Mouse (Mus musculus) liver, embryonic 16.5 days (tissue): Measurements from ENCODE around the gene Plekhh3. TPM values are rescaled to one million over a fixed set of nuclear protein-coding genes. Genes with fewer than 3 reads are reported as not detected.

ENCODE experiments used
- ATAC-seq: fragments of 200-750 bp; cut with Nextera tagmentation; 2 replicates; pipeline ENCODE4 v1.8.0; 2017; ENCODE audit warnings: low read depth, mild to moderate bottlenecking, moderate number of reproducible peaks, moderate library complexity
- H3K27ac ChIP-seq: fragments of 300-500 bp; sonication (generic); 2 replicates; pipeline ENCODE4 v1.5.1; 2014; ENCODE audit warnings: mild to moderate bottlenecking, low read length
- H3K27me3 ChIP-seq: fragments of 300-500 bp; sonication (generic); 2 replicates; pipeline ENCODE4 v1.6.1; 2014; ENCODE audit warnings: low read depth, low read length, mixed read lengths; ENCODE audit not compliant: control insufficient read depth, insufficient read depth
- H3K36me3 ChIP-seq: fragments of 300-500 bp; sonication (generic); 2 replicates; pipeline ENCODE4 v1.6.1; 2014; ENCODE audit warnings: mild to moderate bottlenecking; ENCODE audit not compliant: control insufficient read depth, insufficient read depth
- H3K4me1 ChIP-seq: fragments of 300-500 bp; sonication (generic); 2 replicates; pipeline ENCODE4 v1.6.1; 2014; ENCODE audit warnings: low read depth, low read length, mixed read lengths; ENCODE audit not compliant: control insufficient read depth
- H3K4me2 ChIP-seq: fragments of 300-500 bp; sonication (generic); 2 replicates; pipeline ENCODE4 v1.6.1; 2014; ENCODE audit warnings: low read depth, low read length, mixed read lengths
- H3K4me3 ChIP-seq: fragments of 300-500 bp; sonication (generic); 2 replicates; pipeline ENCODE4 v1.5.1; 2014; ENCODE audit warnings: low read depth, mild to moderate bottlenecking, low read length
- H3K9ac ChIP-seq: fragments of 300-500 bp; sonication (generic); 2 replicates; pipeline ENCODE4 v1.6.1; 2014; ENCODE audit warnings: low read depth, low read length
- H3K9me3 ChIP-seq: fragments of 300-500 bp; sonication (generic); replicated peaks from 2 replicates; pipeline ENCODE4 v1.6.1; 2016; ENCODE audit warnings: low read length; ENCODE audit not compliant: control insufficient read depth
- WGBS: fragments of 180-500 bp; shearing (Covaris S2); extraction: QIAGEN DNeasy Blood & Tissue Kit; methylation state at CpG from one replicate; pipeline ENCODE4 v1.1.7; 2014; ENCODE audit not compliant: insufficient replicate concordance; 5-methylcytosine and 5-hydroxymethylcytosine counted together
- polyA plus RNA-seq: library from polyadenylated mRNA; unstranded; fragments of >200 nt; fragmentation: Nextera tagmentation; extraction: Ambion mirVana; gene quantifications from 2 replicates; pipeline ENCODE4 v1.2.1, GENCODE M21; 2015

Plekhh3 gene
- polyA plus RNA-seq, 1 experiment from 2014 or later = 1.7 TPM

GRCm38 (mm10) chr11:101149178-101150105, 21.7 kb downstream of the Plekhh3 start:
- Histone ChIP-seq H3K36me3 (no peaks in the 10 kb centered on the region), H3K4me2 (no peak overlapping the region), H3K4me3 (no peak overlapping the region), H3K9ac (no peak overlapping the region), H3K27ac (no peak overlapping the region), H3K4me1 (no peaks in the 10 kb centered on the region), H3K9me3 (no peaks in the 10 kb centered on the region), H3K27me3 (no peaks in the 10 kb centered on the region; the same call in 1 of the 2 replicates)
- ATAC-seq = no peak
- WGBS = 55% methylated on average over 9 of the region's 9 CpGs

- Histone ChIP-seq H3K9ac (no peak overlapping the region), H3K4me1 (peaks cover 2% of the 10 kb centered on the region; the same call in 1 of the 2 replicates), H3K4me2 (no peak overlapping the region), H3K27ac (no peak overlapping the region), H3K36me3 (no peaks in the 10 kb centered on the region), H3K9me3 (no peaks in the 10 kb centered on the region), H3K4me3 (no peak overlapping the region), H3K27me3 (peaks cover 1% of the 10 kb centered on the region)
- ATAC-seq = no peak
- 60% methylated on average over 10 of the region's 10 CpGs for WGBS
Measured at GRCm38 (mm10) chr11:101148751-101149150, 22.4 kb downstream of the Plekhh3 start.

GRCm38 (mm10) chr11:101146377-101146776, 24.8 kb downstream of the Plekhh3 start:
- ATAC-seq = no peak
- H3K4me3 ChIP-seq = no peak overlapping the region
- WGBS = 45% methylated on average over 10 of the region's 10 CpGs
- H3K27ac ChIP-seq = no peak overlapping the region
- no peaks in the 10 kb centered on the region for H3K9me3 ChIP-seq
- peaks cover 3% of the 10 kb centered on the region; the same call in 1 of the 2 replicates for H3K4me1 ChIP-seq
- no peak overlapping the region for H3K9ac ChIP-seq
- H3K4me2 ChIP-seq = no peak overlapping the region
- H3K27me3 ChIP-seq = peaks cover 3% of the 10 kb centered on the region
- H3K36me3 ChIP-seq = no peaks in the 10 kb centered on the region

- H3K4me2 ChIP-seq = peak overlapping the region; percentile 49
- 16% methylated on average over 18 of the region's 19 CpGs for WGBS
- no peaks in the 10 kb centered on the region for H3K9me3 ChIP-seq
- no peaks in the 10 kb centered on the region for H3K36me3 ChIP-seq
- H3K27ac ChIP-seq = no peak overlapping the region
- peaks cover 3% of the 10 kb centered on the region; the same call in 1 of the 2 replicates for H3K4me1 ChIP-seq
- H3K27me3 ChIP-seq = peaks cover 28% of the 10 kb centered on the region
- H3K9ac ChIP-seq = no peak overlapping the region
- peak overlapping the region; percentile 40 for H3K4me3 ChIP-seq
- no peak for ATAC-seq
Measured at GRCm38 (mm10) chr11:101143338-101144225, 27.6 kb downstream of the Plekhh3 start.

- 76% methylated on average over 10 of the region's 10 CpGs for WGBS
- H3K4me3 ChIP-seq = no peak overlapping the region
- no peaks in the 10 kb centered on the region for H3K36me3 ChIP-seq
- H3K9ac ChIP-seq = no peak overlapping the region
- no peak for ATAC-seq
- H3K27me3 ChIP-seq = peaks cover 28% of the 10 kb centered on the region
- H3K9me3 ChIP-seq = no peaks in the 10 kb centered on the region
- no peak overlapping the region for H3K4me2 ChIP-seq
- peaks cover 3% of the 10 kb centered on the region; the same call in 1 of the 2 replicates for H3K4me1 ChIP-seq
- H3K27ac ChIP-seq = no peak overlapping the region
Measured at GRCm38 (mm10) chr11:101142215-101142967, 28.8 kb downstream of the Plekhh3 start.

GRCm38 (mm10) chr11:101141088-101141487, 30.1 kb downstream of the Plekhh3 start:
- Histone ChIP-seq H3K27ac (no peak overlapping the region), H3K4me3 (no peak overlapping the region), H3K4me1 (peaks cover 3% of the 10 kb centered on the region; the same call in 1 of the 2 replicates), H3K9ac (no peak overlapping the region), H3K4me2 (no peak overlapping the region), H3K9me3 (no peaks in the 10 kb centered on the region), H3K27me3 (peaks cover 28% of the 10 kb centered on the region), H3K36me3 (no peaks in the 10 kb centered on the region)
- 66% methylated on average over 8 of the region's 8 CpGs for WGBS
- ATAC-seq = no peak

- H3K4me2 ChIP-seq = peak overlapping the region; percentile 39
- H3K4me3 ChIP-seq = peak overlapping the region; percentile 27; the same call in 1 of the 2 replicates
- no peak overlapping the region for H3K9ac ChIP-seq
- no peak for ATAC-seq
- H3K4me1 ChIP-seq = peaks cover 3% of the 10 kb centered on the region; the same call in 1 of the 2 replicates
- no peak overlapping the region for H3K27ac ChIP-seq
- H3K27me3 ChIP-seq = peaks cover 28% of the 10 kb centered on the region
- no peaks in the 10 kb centered on the region for H3K9me3 ChIP-seq
- 37% methylated on average over 27 of the region's 27 CpGs for WGBS
- no peaks in the 10 kb centered on the region for H3K36me3 ChIP-seq
Measured at GRCm38 (mm10) chr11:101140164-101140819, 30.9 kb downstream of the Plekhh3 start.
